Mouse (Mus musculus): ENCODE results near the gene Suds3. TPM values are rescaled to one million over a fixed set of nuclear protein-coding genes. Genes with fewer than 3 reads are reported as not detected.

Suds3 gene
- polyA plus RNA-seq, 1 experiment from 2014 or later: 42.2 TPM

GRCm38 (mm10) chr5:117134889-117135456, 19.1 kb upstream of the Suds3 start:
- H3K9ac ChIP-seq (ENCODE audit: low read length): no peak overlapping the region
- ATAC-seq (ENCODE audit: low FRiP score, low TSS enrichment) (no peak), DNase-seq (ENCODE audit: low spot score) (no peak)
- TF ChIP-seq CTCF (IDR thresholded peaks at IDR 0.05; ENCODE audit: low read depth) (no peak), EP300 (optimal IDR thresholded peaks at IDR 0.05) (no peak)
- 0 out of 2 replicates have a peak overlapping the region, but pooled peaks have one; percentile 12 for H3K4me2 ChIP-seq (replicated peaks; ENCODE audit: low read depth)
- H3K36me3 ChIP-seq (ENCODE audit: control insufficient read depth, insufficient read depth, low read length): no peaks in the 10 kb centered on the region
- WGBS: 16% methylated on average over 3 of the region's 3 CpGs
- H3K4me3 ChIP-seq (ENCODE audit: low read depth, low read length): no peak overlapping the region
- H3K27ac ChIP-seq (replicated peaks): peak overlapping the region; percentile 78
- H3K4me1 ChIP-seq (replicated peaks; ENCODE audit: control insufficient read depth, insufficient read depth): peaks cover 10% of the 10 kb centered on the region
- no peaks in the 10 kb centered on the region for H3K9me3 ChIP-seq (ENCODE audit: control insufficient read depth, low read length)
- H3K27me3 ChIP-seq (ENCODE audit: control insufficient read depth, insufficient read depth, low read length): no peaks in the 10 kb centered on the region

GRCm38 (mm10) chr5:117134066-117134888, 18.4 kb upstream of the Suds3 start:
- H3K9ac ChIP-seq (ENCODE audit: low read length): no peak overlapping the region
- DNase-seq (ENCODE audit: low spot score) (peak; percentile 31), ATAC-seq (ENCODE audit: low FRiP score, low TSS enrichment) (peak; percentile 28)
- H3K9me3 ChIP-seq (ENCODE audit: control insufficient read depth, low read length): no peaks in the 10 kb centered on the region
- H3K36me3 ChIP-seq (ENCODE audit: control insufficient read depth, insufficient read depth, low read length): no peaks in the 10 kb centered on the region
- peak overlapping the region; percentile 10; the same call in 1 of the 2 replicates for H3K4me3 ChIP-seq (ENCODE audit: low read depth, low read length)
- peak overlapping the region; percentile 78 for H3K27ac ChIP-seq (replicated peaks)
- peak overlapping the region; percentile 12; the same call in 1 of the 2 replicates for H3K4me2 ChIP-seq (replicated peaks; ENCODE audit: low read depth)
- H3K27me3 ChIP-seq (ENCODE audit: control insufficient read depth, insufficient read depth, low read length): no peaks in the 10 kb centered on the region
- TF ChIP-seq CTCF (IDR thresholded peaks at IDR 0.05; ENCODE audit: low read depth) (no peak), EP300 (optimal IDR thresholded peaks at IDR 0.05) (no peak)
- H3K4me1 ChIP-seq (replicated peaks; ENCODE audit: control insufficient read depth, insufficient read depth): peaks cover 10% of the 10 kb centered on the region
- 36% methylated on average over 19 of the region's 19 CpGs for WGBS

GRCm38 (mm10) chr5:117133446-117134065, 17.6 kb upstream of the Suds3 start:
- DNase-seq (ENCODE audit: low spot score): peak; percentile 71
- 59% methylated on average over 17 of the region's 17 CpGs for WGBS

GRCm38 (mm10) chr5:117130726-117131125, 14.8 kb upstream of the Suds3 start:
- Histone ChIP-seq H3K4me2 (replicated peaks; ENCODE audit: low read depth) (no peak overlapping the region), H3K36me3 (ENCODE audit: control insufficient read depth, insufficient read depth, low read length) (no peaks in the 10 kb centered on the region), H3K27me3 (ENCODE audit: control insufficient read depth, insufficient read depth, low read length) (no peaks in the 10 kb centered on the region), H3K4me1 (replicated peaks; ENCODE audit: control insufficient read depth, insufficient read depth) (peaks cover 8% of the 10 kb centered on the region), H3K9ac (ENCODE audit: low read length) (no peak overlapping the region), H3K4me3 (ENCODE audit: low read depth, low read length) (no peak overlapping the region), H3K9me3 (ENCODE audit: control insufficient read depth, low read length) (no peaks in the 10 kb centered on the region), H3K27ac (replicated peaks) (no peak overlapping the region)
- no peak for TF ChIP-seq EP300 (optimal IDR thresholded peaks at IDR 0.05)
- ATAC-seq (ENCODE audit: low FRiP score, low TSS enrichment) (no peak), DNase-seq (ENCODE audit: low spot score) (no peak)
- WGBS: 84% methylated on average over 15 of the region's 15 CpGs

More at GRCm38 (mm10) chr5:117133446-117134065, 17.6 kb upstream of the Suds3 start:
- Histone ChIP-seq H3K4me2 (replicated peaks; ENCODE audit: low read depth) (peak overlapping the region; percentile 12; the same call in 1 of the 2 replicates), H3K27ac (replicated peaks) (peak overlapping the region; percentile 78), H3K9me3 (ENCODE audit: control insufficient read depth, low read length) (no peaks in the 10 kb centered on the region), H3K4me1 (replicated peaks; ENCODE audit: control insufficient read depth, insufficient read depth) (peaks cover 10% of the 10 kb centered on the region), H3K4me3 (ENCODE audit: low read depth, low read length) (peak overlapping the region; percentile 10; the same call in 1 of the 2 replicates), H3K9ac (ENCODE audit: low read length) (no peak overlapping the region), H3K27me3 (ENCODE audit: control insufficient read depth, insufficient read depth, low read length) (no peaks in the 10 kb centered on the region), H3K36me3 (ENCODE audit: control insufficient read depth, insufficient read depth, low read length) (no peaks in the 10 kb centered on the region)
- ATAC-seq (ENCODE audit: low FRiP score, low TSS enrichment): peak; percentile 72
- TF ChIP-seq CTCF (IDR thresholded peaks at IDR 0.05; ENCODE audit: low read depth): no peak
- TF ChIP-seq EP300 (optimal IDR thresholded peaks at IDR 0.05): no peak

GRCm38 (mm10) chr5:117127051-117127450, 11.1 kb upstream of the Suds3 start:
- H3K27ac ChIP-seq (replicated peaks): no peak overlapping the region
- WGBS: 91% methylated on average over 4 of the region's 4 CpGs
- DNase-seq (ENCODE audit: low spot score) (no peak), ATAC-seq (ENCODE audit: low FRiP score, low TSS enrichment) (no peak)
- H3K4me3 ChIP-seq (ENCODE audit: low read depth, low read length): no peak overlapping the region
- H3K9me3 ChIP-seq (ENCODE audit: control insufficient read depth, low read length): no peaks in the 10 kb centered on the region
- H3K27me3 ChIP-seq (ENCODE audit: control insufficient read depth, insufficient read depth, low read length): no peaks in the 10 kb centered on the region
- no peak overlapping the region for H3K4me2 ChIP-seq (replicated peaks; ENCODE audit: low read depth)
- no peaks in the 10 kb centered on the region for H3K36me3 ChIP-seq (ENCODE audit: control insufficient read depth, insufficient read depth, low read length)
- no peak overlapping the region for H3K9ac ChIP-seq (ENCODE audit: low read length)
- TF ChIP-seq EP300 (optimal IDR thresholded peaks at IDR 0.05) (no peak), CTCF (IDR thresholded peaks at IDR 0.05; ENCODE audit: low read depth) (no peak)
- no peaks in the 10 kb centered on the region for H3K4me1 ChIP-seq (replicated peaks; ENCODE audit: control insufficient read depth, insufficient read depth)

Data from stomach, postnatal 0 days (tissue).